Mouse (Mus musculus): Measurements from ENCODE around the gene Gm44965. TPM values are rescaled to one million over a fixed set of nuclear protein-coding genes. Genes with fewer than 3 reads are reported as not detected.

Gene Gm44965
- 0.74 and 0.78 TPM in 2 replicates for polyA plus RNA-seq (2014; fragmentation: Nextera tagmentation; extraction: Ambion mirVana)

- H3K27ac ChIP-seq, result peak within 1 kb of the TSS; percentile 94
- ATAC-seq (ENCODE audit: low FRiP score), result peak; percentile 92
- peak; percentile 87 for DNase-seq (ENCODE audit: low spot score)
- peaks cover 18% of the 10 kb centered on the region for H3K4me1 ChIP-seq (replicated peaks; ENCODE audit: control insufficient read depth, insufficient read depth, low read length)
- peak within 1 kb of the TSS; percentile 72 for H3K4me2 ChIP-seq (replicated peaks)
- H3K4me3 ChIP-seq (replicated peaks; ENCODE audit: low read length), result peak within 1 kb of the TSS; percentile 70
- H3K9me3 ChIP-seq (ENCODE audit: control insufficient read depth, low read length), result peaks cover 25% of the 10 kb centered on the region
- H3K36me3 ChIP-seq (replicated peaks; ENCODE audit: control insufficient read depth, insufficient read depth), result peaks cover 31% of the 10 kb centered on the region
- no peaks in the 10 kb centered on the region for H3K27me3 ChIP-seq (ENCODE audit: control insufficient read depth, insufficient read depth, low read length)
- peak within 1 kb of the TSS; percentile 82 for H3K9ac ChIP-seq
- 4% methylated on average over 45 of the region's 45 CpGs for WGBS
Observed at GRCm38 (mm10) chr6:48593158-48594042, at the start of gene Gm44965, which contains the start of gene Repin1. Gm44965 (plus strand) TSS chr6:48593941. Repin1 (plus strand) TSS chr6:48593883.

- H3K4me3 ChIP-seq (replicated peaks; ENCODE audit: low read length), result no peak overlapping the region
- WGBS, result 82% methylated on average over 5 of the region's 5 CpGs
Observed at GRCm38 (mm10) chr6:48545251-48545650, 48.5 kb upstream of the Gm44965 start.

GRCm38 (mm10) chr6:48546271-48546670 is 47.5 kb upstream of the Gm44965 start:
- no peaks in the 10 kb centered on the region for H3K27me3 ChIP-seq (ENCODE audit: control insufficient read depth, insufficient read depth, low read length)
- H3K4me3 ChIP-seq (replicated peaks; ENCODE audit: low read length), result no peak overlapping the region
- no peak overlapping the region for H3K9ac ChIP-seq
- no peaks in the 10 kb centered on the region for H3K4me1 ChIP-seq (replicated peaks; ENCODE audit: control insufficient read depth, insufficient read depth, low read length)
- no peak; the same call in 1 of the 2 replicates for ATAC-seq (ENCODE audit: low FRiP score)
- H3K36me3 ChIP-seq (replicated peaks; ENCODE audit: control insufficient read depth, insufficient read depth), result peaks cover 15% of the 10 kb centered on the region
- no peak for DNase-seq (ENCODE audit: low spot score)
- WGBS, result 52% methylated on average over 1 of the region's 1 CpGs
- no peak overlapping the region for H3K27ac ChIP-seq
- no peak overlapping the region for H3K4me2 ChIP-seq (replicated peaks)
- no peaks in the 10 kb centered on the region for H3K9me3 ChIP-seq (ENCODE audit: control insufficient read depth, low read length)

More at GRCm38 (mm10) chr6:48545251-48545650, 48.5 kb upstream of the Gm44965 start:
- no peak for ATAC-seq (ENCODE audit: low FRiP score)
- Histone ChIP-seq H3K9ac (no peak overlapping the region), H3K27me3 (ENCODE audit: control insufficient read depth, insufficient read depth, low read length) (no peaks in the 10 kb centered on the region), H3K4me1 (replicated peaks; ENCODE audit: control insufficient read depth, insufficient read depth, low read length) (no peaks in the 10 kb centered on the region), H3K9me3 (ENCODE audit: control insufficient read depth, low read length) (no peaks in the 10 kb centered on the region), H3K36me3 (replicated peaks; ENCODE audit: control insufficient read depth, insufficient read depth) (peaks cover 26% of the 10 kb centered on the region), H3K4me2 (replicated peaks) (no peak overlapping the region), H3K27ac (no peak overlapping the region)
- no peak for DNase-seq (ENCODE audit: low spot score)

GRCm38 (mm10) chr6:48546858-48547257 is 46.9 kb upstream of the Gm44965 start:
- Histone ChIP-seq H3K9ac (no peak overlapping the region), H3K4me1 (replicated peaks; ENCODE audit: control insufficient read depth, insufficient read depth, low read length) (no peaks in the 10 kb centered on the region), H3K27me3 (ENCODE audit: control insufficient read depth, insufficient read depth, low read length) (no peaks in the 10 kb centered on the region), H3K27ac (no peak overlapping the region), H3K4me2 (replicated peaks) (no peak overlapping the region), H3K9me3 (ENCODE audit: control insufficient read depth, low read length) (no peaks in the 10 kb centered on the region), H3K36me3 (replicated peaks; ENCODE audit: control insufficient read depth, insufficient read depth) (peaks cover 9% of the 10 kb centered on the region), H3K4me3 (replicated peaks; ENCODE audit: low read length) (no peak overlapping the region)
- WGBS, result 82% methylated on average over 4 of the region's 4 CpGs
- DNase-seq (ENCODE audit: low spot score), result no peak
- no peak for ATAC-seq (ENCODE audit: low FRiP score)

- no peak overlapping the region for H3K4me2 ChIP-seq (replicated peaks)
- 89% methylated on average over 6 of the region's 6 CpGs for WGBS
- H3K27ac ChIP-seq, result no peak overlapping the region
- no peaks in the 10 kb centered on the region for H3K9me3 ChIP-seq (ENCODE audit: control insufficient read depth, low read length)
- no peaks in the 10 kb centered on the region for H3K27me3 ChIP-seq (ENCODE audit: control insufficient read depth, insufficient read depth, low read length)
- 0 out of 2 replicates have a peak, but pooled peaks cover under 1% of the 10 kb centered on the region for H3K4me1 ChIP-seq (replicated peaks; ENCODE audit: control insufficient read depth, insufficient read depth, low read length)
- ATAC-seq (ENCODE audit: low FRiP score), result no peak
- H3K36me3 ChIP-seq (replicated peaks; ENCODE audit: control insufficient read depth, insufficient read depth), result no peaks in the 10 kb centered on the region
- no peak overlapping the region for H3K9ac ChIP-seq
- DNase-seq (ENCODE audit: low spot score), result no peak
- H3K4me3 ChIP-seq (replicated peaks; ENCODE audit: low read length), result no peak overlapping the region
Observed at GRCm38 (mm10) chr6:48548314-48548713, 45.4 kb upstream of the Gm44965 start.

- Histone ChIP-seq H3K9ac (no peak overlapping the region), H3K4me3 (replicated peaks; ENCODE audit: low read length) (no peak overlapping the region), H3K4me1 (replicated peaks; ENCODE audit: control insufficient read depth, insufficient read depth, low read length) (peaks cover 18% of the 10 kb centered on the region), H3K27me3 (ENCODE audit: control insufficient read depth, insufficient read depth, low read length) (no peaks in the 10 kb centered on the region), H3K9me3 (ENCODE audit: control insufficient read depth, low read length) (no peaks in the 10 kb centered on the region), H3K4me2 (replicated peaks) (no peak overlapping the region), H3K27ac (no peak overlapping the region), H3K36me3 (replicated peaks; ENCODE audit: control insufficient read depth, insufficient read depth) (0 out of 2 replicates have a peak, but pooled peaks cover 4% of the 10 kb centered on the region)
- ATAC-seq (ENCODE audit: low FRiP score) (no peak), DNase-seq (ENCODE audit: low spot score) (no peak)
- WGBS, result 56% methylated on average over 4 of the region's 4 CpGs
Observed at GRCm38 (mm10) chr6:48552918-48553317, 40.8 kb upstream of the Gm44965 start.

- peak overlapping the region; percentile 91 for H3K4me2 ChIP-seq (replicated peaks)
- H3K27me3 ChIP-seq (ENCODE audit: control insufficient read depth, insufficient read depth, low read length), result no peaks in the 10 kb centered on the region
- H3K9me3 ChIP-seq (ENCODE audit: control insufficient read depth, low read length), result no peaks in the 10 kb centered on the region
- ATAC-seq (ENCODE audit: low FRiP score), result 0 out of 2 replicates have a peak, but pooled peaks have one; percentile 12
- peak overlapping the region; percentile 53 for H3K4me3 ChIP-seq (replicated peaks; ENCODE audit: low read length)
- 77% methylated on average over 4 of the region's 4 CpGs for WGBS
- peaks cover 18% of the 10 kb centered on the region for H3K4me1 ChIP-seq (replicated peaks; ENCODE audit: control insufficient read depth, insufficient read depth, low read length)
- H3K27ac ChIP-seq, result peak overlapping the region; percentile 99
- H3K36me3 ChIP-seq (replicated peaks; ENCODE audit: control insufficient read depth, insufficient read depth), result 0 out of 2 replicates have a peak, but pooled peaks cover 4% of the 10 kb centered on the region
- peak; percentile 49 for DNase-seq (ENCODE audit: low spot score)
- H3K9ac ChIP-seq, result peak overlapping the region; percentile 88
Observed at GRCm38 (mm10) chr6:48553819-48554218, 39.9 kb upstream of the Gm44965 start.

- Histone ChIP-seq H3K9me3 (ENCODE audit: control insufficient read depth, low read length) (no peaks in the 10 kb centered on the region), H3K4me2 (replicated peaks) (peak within 1 kb of the TSS; percentile 91), H3K27ac (peak within 1 kb of the TSS; percentile 99), H3K9ac (peak within 1 kb of the TSS; percentile 88), H3K4me1 (replicated peaks; ENCODE audit: control insufficient read depth, insufficient read depth, low read length) (peaks cover 18% of the 10 kb centered on the region), H3K4me3 (replicated peaks; ENCODE audit: low read length) (peak within 1 kb of the TSS; percentile 53), H3K36me3 (replicated peaks; ENCODE audit: control insufficient read depth, insufficient read depth) (peaks cover 9% of the 10 kb centered on the region; the same call in 1 of the 2 replicates), H3K27me3 (ENCODE audit: control insufficient read depth, insufficient read depth, low read length) (no peaks in the 10 kb centered on the region)
- WGBS, result under 1% methylated on average over 39 of the region's 39 CpGs
- ATAC-seq (ENCODE audit: low FRiP score) (peak; percentile 95), DNase-seq (ENCODE audit: low spot score) (peak; percentile 96)
Observed at GRCm38 (mm10) chr6:48554280-48555103, 39.2 kb upstream of the Gm44965 start, which contains the start of gene Lrrc61. Lrrc61 (plus strand) TSS chr6:48554796.
